Mouse (Mus musculus) kidney, postnatal 25 days (tissue): Measurements from ENCODE around the gene Rimbp2.
A peak's percentile ranks its signal among the peaks of the same experiment; 100 is the strongest.

Experiments
- DNase-seq, 2 experiments: peaks; one replicate each; pipeline ENCODE4 v3.0.0; 2021; ENCODE audit warnings: mixed read lengths in 2 of 2

The Rimbp2 gene

DNA sequence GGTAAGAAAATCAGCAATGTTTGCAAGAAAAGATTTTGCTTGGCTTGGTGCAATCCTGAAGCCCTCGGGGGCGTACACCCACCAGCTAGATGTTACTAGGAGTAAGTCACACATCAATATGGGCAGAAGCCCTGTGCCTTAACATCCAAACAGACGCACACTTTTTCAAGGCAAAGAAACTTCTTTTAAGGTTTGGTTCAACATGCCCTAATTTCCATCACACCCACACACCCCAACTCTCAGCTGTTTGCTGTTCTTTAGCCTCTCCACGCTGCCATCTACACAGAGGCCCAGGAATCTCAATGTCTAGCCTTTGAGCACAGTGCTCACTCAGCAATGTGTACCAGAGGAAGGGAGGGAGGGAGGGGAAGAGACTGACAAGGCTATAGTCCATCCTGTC is 28.2 kb downstream of the Rimbp2 start:
- DNase-seq = no peak

GRCm38 (mm10) chr5:128920112-128920511 is 33.2 kb downstream of the Rimbp2 start:
- DNase-seq = no peak

DNA sequence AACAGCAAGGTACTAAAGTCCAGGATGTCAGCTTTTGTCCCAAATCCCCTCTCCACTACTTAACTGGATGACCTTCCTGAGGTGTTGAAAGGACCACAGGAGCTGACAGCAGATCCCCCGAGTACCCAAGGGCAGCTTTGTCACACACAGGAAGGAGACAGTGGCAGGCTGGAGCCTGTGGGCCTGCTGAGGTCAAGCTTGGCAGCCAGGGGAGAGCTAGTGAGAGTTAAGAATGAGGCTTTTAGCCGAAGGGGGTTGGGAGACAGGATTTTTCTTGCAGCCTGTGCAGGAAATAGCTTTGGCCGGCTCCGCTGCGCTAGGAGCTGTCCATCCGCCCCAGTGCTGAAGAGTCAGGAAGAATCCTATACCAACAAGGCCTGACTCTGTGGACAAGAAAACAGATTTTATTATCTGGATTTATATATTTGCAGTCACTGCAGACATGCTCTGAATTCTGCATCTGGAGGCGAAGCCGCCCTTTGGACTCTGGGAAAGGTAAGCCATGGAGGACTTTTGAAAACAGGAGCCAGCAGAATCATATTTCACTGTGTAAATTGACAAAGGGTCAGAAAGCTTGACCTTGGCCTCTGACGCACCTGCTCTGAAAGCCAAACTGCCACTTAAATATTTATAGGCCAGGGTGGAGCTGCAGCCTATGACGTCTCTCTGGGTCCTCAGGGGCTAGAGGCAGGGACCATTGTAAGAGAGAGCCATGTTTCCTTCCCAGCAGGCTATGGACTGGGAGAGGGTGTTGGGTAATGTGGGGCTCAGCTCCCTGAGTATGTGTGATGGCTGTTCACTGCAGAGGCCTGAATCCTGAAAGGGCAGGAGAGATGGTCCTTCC is 35.9 kb downstream of the Rimbp2 start:
- DNase-seq = peak; percentile 72 to 80

DNA sequence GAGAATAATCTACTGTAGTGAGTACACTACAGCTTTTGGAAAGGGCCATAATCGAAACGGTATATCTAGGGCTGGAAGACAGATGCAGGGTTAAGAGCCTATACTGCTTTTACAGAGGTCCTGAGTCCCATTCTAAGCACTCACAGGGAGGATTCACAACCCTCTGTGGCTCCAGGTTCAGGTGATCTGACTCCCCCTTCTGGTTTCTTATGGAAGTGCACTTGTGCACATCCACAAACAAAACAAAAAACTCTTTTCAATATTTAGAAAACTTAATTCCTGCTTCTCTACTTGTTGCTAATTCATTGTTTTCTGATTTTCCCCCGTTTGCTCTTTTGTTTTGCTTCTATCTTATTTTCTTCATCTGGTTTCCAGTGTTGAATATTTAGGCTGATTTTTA is 39.5 kb downstream of the Rimbp2 start:
- no peak for DNase-seq

- no peak for DNase-seq
These were observed 40.9 kb downstream of the Rimbp2 start for GRCm38 (mm10) chr5:128912374-128912773.

GRCm38 (mm10) chr5:128911593-128911992 is 41.7 kb downstream of the Rimbp2 start:
- DNase-seq = no peak

DNA sequence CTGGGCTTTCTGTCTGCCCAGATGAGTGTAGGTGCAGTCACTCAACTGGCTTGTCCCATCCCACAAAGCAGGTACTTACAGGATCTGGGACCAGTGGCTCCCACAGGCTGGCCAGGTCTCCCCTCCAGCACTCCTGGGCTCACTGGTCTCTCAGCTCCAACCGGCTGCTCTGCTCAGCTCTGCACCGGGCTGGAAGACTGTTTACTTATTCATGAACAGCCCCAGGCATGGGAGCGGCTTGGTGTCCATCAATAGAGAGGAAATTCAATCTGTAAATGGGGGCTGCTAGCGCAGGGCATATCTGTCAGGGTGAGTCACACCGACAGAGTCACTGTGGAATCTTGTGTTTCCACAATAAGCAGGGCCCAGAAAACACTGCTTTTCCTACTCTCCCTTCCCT is 49.2 kb downstream of the Rimbp2 start:
- no peak for DNase-seq

- no peak for DNase-seq
These were observed 50.2 kb downstream of the Rimbp2 start for GRCm38 (mm10) chr5:128903120-128903519.

GRCm38 (mm10) chr5:128899971-128900370 is 53.3 kb downstream of the Rimbp2 start:
- no peak for DNase-seq

DNA sequence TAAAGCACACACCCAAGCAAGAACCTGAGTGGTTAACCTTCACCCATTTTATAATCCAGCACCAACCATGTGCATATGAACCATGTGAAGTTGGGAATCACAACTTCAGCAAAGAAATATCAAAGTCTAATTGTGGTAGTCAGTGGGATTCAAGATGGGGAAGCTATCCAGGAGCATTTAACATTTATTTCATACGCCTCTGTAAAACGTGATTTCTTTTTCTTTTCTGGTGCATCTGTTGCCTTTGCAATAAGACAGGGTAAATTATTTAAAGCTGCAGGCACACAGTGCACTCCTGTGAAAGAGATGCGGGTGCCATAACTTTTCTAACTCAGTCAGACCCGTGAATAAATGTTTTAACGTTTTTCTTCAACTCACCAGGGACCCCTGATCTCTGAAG is 58.4 kb downstream of the Rimbp2 start:
- no peak for DNase-seq

GRCm38 (mm10) chr5:128887546-128887945 is 65.7 kb downstream of the Rimbp2 start:
- no peak for DNase-seq

DNA sequence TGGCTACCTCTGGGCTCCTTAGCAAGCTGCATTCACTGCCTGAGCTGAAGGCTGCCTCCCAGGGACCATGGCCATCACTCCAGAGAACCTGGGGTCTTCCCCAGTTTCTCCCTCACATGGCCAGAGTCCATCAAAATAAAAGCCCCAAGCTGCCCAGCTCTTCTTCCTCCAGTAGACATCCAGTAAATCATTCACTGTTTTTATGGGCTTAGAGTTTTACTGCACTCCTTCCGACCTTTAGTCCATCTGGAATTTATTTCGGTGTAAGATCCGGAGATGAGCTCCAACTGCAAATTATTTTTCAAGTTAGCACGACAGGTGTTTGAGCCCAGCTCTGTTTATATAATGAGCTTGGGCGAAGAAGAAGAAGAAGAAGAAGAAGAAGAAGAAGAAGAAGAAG is 69.0 kb downstream of the Rimbp2 start:
- no peak for DNase-seq

DNA sequence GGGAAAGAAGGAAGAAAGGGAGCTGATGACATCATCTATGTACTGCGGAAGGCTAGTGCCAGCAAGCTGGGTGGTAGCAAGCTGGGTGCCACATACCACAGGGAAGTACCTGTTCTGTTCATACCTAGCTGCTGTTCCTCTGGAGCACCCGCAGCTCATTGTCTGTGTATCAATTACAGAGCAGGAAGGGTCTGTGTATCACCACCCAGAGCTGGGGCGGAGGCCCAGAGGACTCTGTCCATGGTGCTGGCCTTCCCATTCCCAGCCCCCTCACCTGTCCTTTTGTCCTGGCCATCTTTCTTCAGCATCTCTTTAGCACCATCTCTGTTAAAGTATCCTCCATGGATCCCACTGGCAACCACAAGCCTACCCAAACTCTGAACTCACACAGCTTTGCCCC is 74.2 kb downstream of the Rimbp2 start:
- DNase-seq = no peak

DNA sequence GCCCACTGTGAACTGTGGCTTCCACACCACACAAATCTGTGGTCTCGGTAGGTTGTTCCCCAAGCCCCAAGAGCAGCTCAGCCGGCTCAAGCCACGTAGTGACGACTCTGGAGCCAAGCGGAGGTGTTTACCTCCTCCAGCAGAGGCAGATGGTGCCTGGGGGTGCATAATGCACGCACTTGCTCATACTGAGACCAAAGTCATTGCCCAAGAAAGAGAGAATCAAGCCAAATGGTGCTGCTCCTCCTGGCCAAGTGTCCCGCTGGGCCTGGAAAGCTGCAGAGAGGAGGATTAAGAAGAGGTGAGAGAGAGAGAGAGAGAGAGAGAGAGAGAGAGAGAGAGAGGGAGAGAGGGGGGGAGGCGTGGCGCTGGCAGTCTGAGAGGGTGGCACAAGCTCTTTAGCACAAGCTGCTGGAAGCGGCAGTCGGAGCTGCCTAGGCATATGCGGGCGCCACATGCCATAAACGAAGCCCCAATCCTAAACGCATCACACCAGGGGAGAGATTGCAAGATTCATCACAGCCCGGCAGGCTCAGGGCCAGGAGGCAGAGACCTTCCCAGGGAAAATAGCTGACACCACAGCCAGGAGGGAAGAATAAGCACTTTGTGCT is 75.8 kb downstream of the Rimbp2 start:
- no peak for DNase-seq

GRCm38 (mm10) chr5:128871706-128872105 is 81.6 kb downstream of the Rimbp2 start:
- DNase-seq = no peak

GRCm38 (mm10) chr5:128866811-128867210 is 86.5 kb downstream of the Rimbp2 start:
- no peak for DNase-seq

- no peak for DNase-seq
These were observed 87.0 kb downstream of the Rimbp2 start for GRCm38 (mm10) chr5:128866291-128866690.

DNA sequence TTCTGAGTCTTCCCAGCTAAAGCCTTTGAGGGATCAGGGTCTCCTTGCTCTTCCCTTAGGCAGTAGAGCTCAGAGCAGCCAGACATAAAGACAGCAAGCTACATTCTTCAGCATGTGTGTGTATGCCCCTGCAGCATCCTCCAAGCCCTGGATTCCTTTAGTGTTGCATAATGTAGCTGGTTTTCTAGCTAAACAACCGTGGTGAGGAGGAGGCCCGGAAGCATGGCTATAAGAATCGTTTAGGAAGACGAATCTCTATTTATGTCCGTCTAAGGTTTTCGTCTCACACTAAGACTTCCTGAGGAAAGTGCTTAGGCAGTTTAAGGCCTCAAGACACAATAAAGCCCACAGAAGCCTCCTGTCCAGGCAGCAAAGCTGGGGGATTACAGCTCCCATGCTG is 89.8 kb downstream of the Rimbp2 start:
- no peak for DNase-seq

DNA sequence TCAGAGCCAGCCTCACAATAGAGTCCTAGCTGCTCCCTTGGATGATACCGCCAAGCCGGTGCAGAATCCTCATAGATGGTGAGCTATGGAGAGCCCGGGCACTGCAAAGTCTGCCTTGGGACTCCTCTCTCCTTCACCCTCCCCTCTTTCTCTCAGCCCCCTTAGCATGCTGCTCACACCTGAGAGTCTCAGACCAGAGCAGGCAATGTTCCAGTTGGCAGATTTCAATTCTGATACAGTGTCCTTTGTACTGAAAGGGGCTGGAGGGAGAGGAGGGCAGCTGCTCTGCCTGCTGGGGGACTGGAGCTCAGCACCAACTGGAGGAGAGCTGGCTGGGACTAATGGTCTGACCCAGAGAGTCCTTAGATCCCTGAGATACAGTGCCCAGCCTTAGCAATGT is 92.4 kb downstream of the Rimbp2 start:
- no peak for DNase-seq

- peak in 1 of 2 experiments; percentile 42 for DNase-seq
These were observed 100.5 kb downstream of the Rimbp2 start for GRCm38 (mm10) chr5:128852791-128853190.

DNA sequence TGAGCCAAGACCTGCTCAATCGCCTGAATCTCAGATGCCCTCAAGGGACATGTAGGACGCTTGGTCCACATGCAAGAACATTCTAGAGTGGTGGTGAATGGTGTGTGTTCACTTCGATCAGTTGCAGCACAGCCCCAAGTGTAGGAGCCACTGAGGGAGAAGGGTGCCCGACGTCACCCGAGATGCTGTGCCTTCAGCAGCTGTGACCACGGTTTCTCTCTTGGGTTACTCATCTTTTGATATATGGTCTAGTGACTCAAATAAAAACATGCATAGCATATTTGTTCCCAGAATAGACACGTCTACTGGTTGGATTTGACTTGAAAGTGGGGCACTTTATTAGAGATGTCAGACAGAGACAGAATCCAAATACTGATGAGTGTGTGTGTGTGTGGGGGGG is 105.5 kb downstream of the Rimbp2 start:
- no peak for DNase-seq

GRCm38 (mm10) chr5:128846433-128847040 is 106.7 kb downstream of the Rimbp2 start:
- no peak for DNase-seq

- DNase-seq = no peak
These were observed 108.3 kb downstream of the Rimbp2 start for GRCm38 (mm10) chr5:128845033-128845432.

DNA sequence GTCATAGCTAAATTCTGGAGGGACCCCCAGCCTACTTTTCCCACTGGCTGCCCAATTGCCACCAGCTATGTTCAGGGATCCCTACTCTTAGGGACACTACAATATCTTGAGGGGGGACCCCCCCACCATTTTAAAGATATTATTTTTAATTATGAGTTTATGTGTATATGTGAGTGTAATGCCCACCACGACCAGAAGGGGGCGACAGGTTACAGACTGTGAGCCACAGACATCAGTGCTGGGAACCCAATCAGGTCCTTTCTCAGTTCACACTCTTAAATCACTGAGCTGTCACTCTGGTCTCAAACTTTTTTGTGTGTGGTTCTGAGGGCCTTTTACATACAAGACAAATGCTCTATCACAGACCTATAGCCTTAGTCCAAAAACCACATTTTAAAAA is 109.3 kb downstream of the Rimbp2 start:
- DNase-seq = peak in 1 of 2 experiments; percentile 6
